Mouse (Mus musculus) embryonic fibroblast, embryonic 13.5 days (primary cell): Measurements from ENCODE around the gene Phkb.

Source experiments
- CTCF ChIP-seq: IDR thresholded peaks from 2 replicates; pipeline ENCODE4 v1.5.1; 2011; ENCODE audit warnings: mild to moderate bottlenecking, control low read depth, low read length, moderate library complexity, borderline replicate concordance; ENCODE audit not compliant: insufficient read depth
- POLR2A ChIP-seq: IDR thresholded peaks from 2 replicates; pipeline ENCODE4 v1.6.1; 2011; ENCODE audit warnings: low read depth, mild to moderate bottlenecking, control low read depth, low read length, moderate library complexity

DNA sequence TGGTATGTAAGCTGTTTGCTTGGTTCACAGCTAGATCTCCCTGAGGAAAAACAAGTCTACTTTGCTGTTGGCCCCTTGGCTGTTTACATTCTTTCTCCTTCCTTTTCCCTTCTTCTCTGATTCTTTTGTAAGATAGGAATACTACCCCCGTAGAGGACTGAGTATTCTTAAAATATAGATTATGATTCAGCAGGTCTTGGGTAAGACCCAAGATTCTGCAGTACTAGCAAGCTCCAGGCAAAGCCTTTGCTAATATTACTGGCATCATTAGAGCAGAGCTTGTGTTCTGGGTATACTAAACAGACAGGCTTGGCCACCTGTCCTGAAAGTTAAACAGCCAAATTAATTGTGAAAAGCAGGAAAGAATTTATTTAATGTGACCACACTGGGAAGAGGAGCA is 21.6 kb downstream of the Phkb start:
- no peak for TF ChIP-seq CTCF
- no peak for TF ChIP-seq POLR2A
